Mouse (Mus musculus) hematopoietic multipotent progenitor cell, adult 10-12 weeks (in vitro differentiated cells): ENCODE measurements around the gene Rnase10. TPM values are rescaled to one million over a fixed set of nuclear protein-coding genes. Genes with fewer than 3 reads are reported as not detected.

ENCODE experiments used
- polyA plus RNA-seq: library from polyadenylated mRNA; stranded (reverse); fragments of >175 nt; gene quantifications from 2 replicates; pipeline ENCODE4 v1.2.3, GENCODE M21; 2012; ENCODE audit warnings: low replicate concordance

Rnase10 gene
- polyA plus RNA-seq: not detected in 2 replicates

GRCm38 (mm10) chr14:51007152-51007801, at the start of gene Rnase10:
Rnase10 (plus strand) TSS chr14:51007751.

GRCm38 (mm10) chr14:51041769-51042168, 34.2 kb downstream of the Rnase10 start, which contains the start of gene Rnase9:
Rnase9 (minus strand) TSS chr14:51041869.

GRCm38 (mm10) chr14:51050063-51050462, 42.5 kb downstream of the Rnase10 start, which contains the start of gene Rnase11:
Rnase11 (minus strand) TSS chr14:51050163.

GRCm38 (mm10) chr14:51057401-51057831, 49.9 kb downstream of the Rnase10 start, which contains the start of gene Rnase12:
Rnase12 (minus strand) TSS chr14:51057661.

Other genes with a start within 250 kb of the Rnase10 start
- 9.5 and 54.2 TPM in 2 replicates for gene Ttc5, start 222.2 kb upstream of the Rnase10 start, polyA plus RNA-seq
- gene Ccnb1ip1, start 200.0 kb upstream of the Rnase10 start, polyA plus RNA-seq: 0.25 TPM in 1 of 2 replicates, not detected in the other
- 3.1 and 4.2 TPM in 2 replicates for gene Parp2, start 199.9 kb upstream of the Rnase10 start, polyA plus RNA-seq
- gene Tep1, start 137.2 kb upstream of the Rnase10 start, polyA plus RNA-seq: 8.1 and 9.7 TPM in 2 replicates
- gene Klhl33, start 110.2 kb upstream of the Rnase10 start, polyA plus RNA-seq: 0.11 and 0.61 TPM in 2 replicates
- gene Osgep, start 82.9 kb upstream of the Rnase10 start, polyA plus RNA-seq: 23.9 and 61.6 TPM in 2 replicates
- 20.9 and 45.6 TPM in 2 replicates for gene Apex1, start 82.8 kb upstream of the Rnase10 start, polyA plus RNA-seq
- 151 and 508 TPM in 2 replicates for gene Pip4p1, start 76.9 kb upstream of the Rnase10 start, polyA plus RNA-seq
- 1.7 and 1.8 TPM in 2 replicates for gene Pnp, start 76.7 kb upstream of the Rnase10 start, polyA plus RNA-seq
- 1.7 TPM in 1 of 2 replicates, not detected in the other for gene Gm49342, start 63.2 kb upstream of the Rnase10 start, polyA plus RNA-seq
- not detected in 2 replicates for gene Pnp2, start 51.8 kb upstream of the Rnase10 start, polyA plus RNA-seq
- gene Rnase9, start 34.1 kb downstream of the Rnase10 start, polyA plus RNA-seq: not detected in 2 replicates
- gene Rnase11, start 42.4 kb downstream of the Rnase10 start, polyA plus RNA-seq: not detected in 2 replicates
- 0.40 TPM in 1 of 2 replicates, not detected in the other for gene Rnase12, start 49.9 kb downstream of the Rnase10 start, polyA plus RNA-seq
- not detected in 2 replicates for gene Olfr750, start 66.7 kb downstream of the Rnase10 start, polyA plus RNA-seq
- 0.76 and 1.6 TPM in 2 replicates for gene Rnase4, start 83.3 kb downstream of the Rnase10 start, polyA plus RNA-seq
- 0.21 TPM in 1 of 2 replicates, not detected in the other for gene Ang, start 83.4 kb downstream of the Rnase10 start, polyA plus RNA-seq
- gene Eddm3b, start 106.7 kb downstream of the Rnase10 start, polyA plus RNA-seq: not detected in 2 replicates
- gene Rnase6, start 116.2 kb downstream of the Rnase10 start, polyA plus RNA-seq: 7.7 and 15.1 TPM in 2 replicates
- not detected in 2 replicates for gene Rnase1, start 139.0 kb downstream of the Rnase10 start, polyA plus RNA-seq
- not detected in 2 replicates for gene Rnase2b, start 154.5 kb downstream of the Rnase10 start, polyA plus RNA-seq
- not detected in 2 replicates for gene Ang2, start 191.4 kb downstream of the Rnase10 start, polyA plus RNA-seq
- not detected in 2 replicates for gene Ear14, start 195.6 kb downstream of the Rnase10 start, polyA plus RNA-seq
- not detected in 2 replicates for gene Rnase2a, start 248.4 kb downstream of the Rnase10 start, polyA plus RNA-seq